Mouse (Mus musculus) CH12.LX (cell line): Measurements from ENCODE around the gene Denr.

Experiments
- CTCF ChIP-seq, 2 experiments: IDR thresholded peaks in 1 of 2; conservative IDR thresholded peaks in 1 of 2; 2 replicates each; pipeline ENCODE4 v1.5.1; 2011 to 2012; ENCODE audit warnings: low read depth in 2 of 2, low read length in 2 of 2, improper control_type of control experiment in 1 of 2, inconsistent platforms in 1 of 2, mild to moderate bottlenecking in 1 of 2, moderate library complexity in 1 of 2
- MAX ChIP-seq: IDR thresholded peaks from 2 replicates; pipeline ENCODE4 v1.6.1; 2011; ENCODE audit warnings: low read length, improper control_type of control experiment
- MAZ ChIP-seq: IDR thresholded peaks from 2 replicates; pipeline ENCODE4 v1.6.1; 2012; ENCODE audit warnings: low read depth, mild to moderate bottlenecking, inconsistent platforms, low read length, improper control_type of control experiment, moderate library complexity
- MYC ChIP-seq: IDR thresholded peaks from 2 replicates; pipeline ENCODE4 v1.6.1; 2011; ENCODE audit warnings: low read depth, mild to moderate bottlenecking, improper control_type of control experiment, low read length
- POLR2A ChIP-seq: IDR thresholded peaks from 2 replicates; pipeline ENCODE4 v1.6.1; 2011; ENCODE audit warnings: low read depth, mild to moderate bottlenecking, improper control_type of control experiment, low read length
- TCF12 ChIP-seq: IDR thresholded peaks from 2 replicates; pipeline ENCODE4 v1.6.1; 2014; ENCODE audit warnings: low read depth, mild to moderate bottlenecking, inconsistent platforms, low read length, improper control_type of control experiment
- ZC3H11A ChIP-seq: IDR thresholded peaks from 2 replicates; pipeline ENCODE4 v1.6.1; 2012; ENCODE audit warnings: low read depth, mild to moderate bottlenecking, inconsistent platforms, low read length, improper control_type of control experiment
- ZMIZ1 ChIP-seq: IDR thresholded peaks from 2 replicates; pipeline ENCODE4 v1.6.1; 2012; ENCODE audit warnings: low read depth, mild to moderate bottlenecking, inconsistent platforms, low read length, improper control_type of control experiment

- TF ChIP-seq CTCF (conservative IDR thresholded peaks at IDR 0.05 in 1 of 2, IDR thresholded peaks at IDR 0.05 in 1 of 2; ENCODE audit: low read depth in 2 of 2, low read length in 2 of 2) (no peak), MAZ (no peak), ZMIZ1 (no peak), ZC3H11A (no peak), POLR2A (no peak), TCF12 (no peak), MYC (no peak), MAX (no peak)
Measured at GRCm38 (mm10) chr5:123966759-123967158, 59.8 kb downstream of the Denr start.
